Mouse (Mus musculus) cortical plate, adult 2 months (tissue): ENCODE measurements at regions not wholly inside any gene's neighbourhood (a gene's known extent, or its start where the extent isn't known, plus 50 kb on each side); places are given as distances from the start of the nearest gene placed in this dataset.

Experiments
- CTCF ChIP-seq: fragments of 200-500 bp; IDR thresholded peaks from 2 replicates; pipeline ENCODE4 v1.5.1; 2011; ENCODE audit warnings: mild to moderate bottlenecking, control low read depth, low read length; ENCODE audit not compliant: insufficient read depth; ENCODE audit errors: extremely low read depth
- POLR2A ChIP-seq: fragments of 200-500 bp; IDR thresholded peaks from 2 replicates; pipeline ENCODE4 v1.6.1; 2011; ENCODE audit warnings: mild to moderate bottlenecking, low read length, control low read depth; ENCODE audit not compliant: insufficient read depth; ENCODE audit errors: extremely low read depth

DNA sequence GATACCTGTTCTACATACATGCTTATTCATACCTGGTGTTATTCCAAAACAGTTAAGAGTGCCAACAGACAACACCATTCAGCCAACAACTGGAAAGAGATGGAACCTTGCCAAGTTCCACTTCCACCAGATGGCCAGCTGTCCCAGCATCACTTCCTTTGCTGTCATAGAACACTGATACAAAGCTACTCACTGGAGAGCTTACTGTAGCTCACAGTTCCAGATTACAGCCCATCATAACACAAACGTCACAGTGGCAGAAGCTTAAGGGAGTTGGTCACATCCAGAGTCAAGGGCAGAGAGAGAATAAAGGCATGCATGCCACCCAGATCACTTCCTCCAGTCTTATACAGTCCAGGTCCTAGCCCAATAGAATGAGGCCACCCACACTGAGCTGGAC, 84.0 kb upstream of the Dlx6 start:
- TF ChIP-seq POLR2A (no peak), CTCF (no peak)
